Comparison of ENCODE assay signal across 8 mouse cellular contexts in genomic region chrX:7764657-7765280, GRCm38 (mm10). TPM values are rescaled to one million over a fixed set of nuclear protein-coding genes. Genes with fewer than 3 reads are reported as not detected.
DNase-seq lines count a peak whose midpoint lies in the region; ATAC-seq and TF ChIP-seq lines count a peak whose summit lies in the region.

No protein-coding gene starts in this region.

- H3K4me3 ChIP-seq in lung, embryonic 16.5 days (ENCODE audit: low read length): peak overlapping the region; percentile 73
- peak overlapping the region; percentile 63 for H3K4me3 ChIP-seq in embryonic facial prominence, embryonic 15.5 days (replicated peaks)
- no peak overlapping the region for H3K4me3 ChIP-seq in limb, embryonic 11.5 days (ENCODE audit: low read depth, low read length)
- H3K4me3 ChIP-seq in olfactory bulb, adult 2 months (ENCODE audit: insufficient read depth, low read depth, low read length): peak overlapping the region; percentile 43

- no peak overlapping the region for H3K27ac ChIP-seq in lung, embryonic 16.5 days (ENCODE audit: low read length)
- H3K27ac ChIP-seq in embryonic facial prominence, embryonic 15.5 days (replicated peaks): no peak overlapping the region
- no peak overlapping the region for H3K27ac ChIP-seq in limb, embryonic 11.5 days (replicated peaks; ENCODE audit: low read depth, low read length)
- no peak overlapping the region for H3K27ac ChIP-seq in olfactory bulb, adult 2 months (ENCODE audit: insufficient read depth, low read depth, low read length)

- peaks cover 6% of the 10 kb centered on the region for H3K36me3 ChIP-seq in lung, embryonic 16.5 days (ENCODE audit: control insufficient read depth, insufficient read depth, low read length)
- H3K36me3 ChIP-seq in embryonic facial prominence, embryonic 15.5 days: peaks cover 19% of the 10 kb centered on the region; the same call in 1 of the 2 replicates
- H3K36me3 ChIP-seq in limb, embryonic 11.5 days (ENCODE audit: control insufficient read depth, insufficient read depth, low read length): no peaks in the 10 kb centered on the region

- no peak for TF ChIP-seq POLR2A in olfactory bulb, adult 2 months (IDR thresholded peaks at IDR 0.05; ENCODE audit: insufficient read depth, low read depth, low read length)

- DNase-seq in lung, postnatal 25 days (ENCODE audit: low spot score): no peak
- no peak for DNase-seq in limb, embryonic 11.5 days (ENCODE audit: low spot score)
- DNase-seq in yolk sac, embryonic 10.5 days (ENCODE audit: low spot score): no peak
- DNase-seq in left cerebral cortex, adult 9 months (ENCODE audit: low spot score in 2 of 2): no peak
- DNase-seq in thymus, postnatal 4 days: no peak

- WGBS in lung, embryonic 16.5 days: 23% methylated on average over 9 of the region's 9 CpGs
- 19% methylated on average over 9 of the region's 9 CpGs for WGBS in embryonic facial prominence, embryonic 15.5 days
- WGBS in limb, embryonic 11.5 days: 19% methylated on average over 8 of the region's 9 CpGs
- WGBS in olfactory bulb, adult 2 months: 19% methylated on average over 9 of the region's 9 CpGs

- TF ChIP-seq CTCF in olfactory bulb, adult 2 months (IDR thresholded peaks at IDR 0.05; ENCODE audit: insufficient read depth, low read depth, low read length): no peak

- no peaks in the 10 kb centered on the region for H3K27me3 ChIP-seq in lung, embryonic 16.5 days (ENCODE audit: control insufficient read depth, insufficient read depth, low read depth, low read length)
- no peaks in the 10 kb centered on the region for H3K27me3 ChIP-seq in embryonic facial prominence, embryonic 15.5 days
- H3K27me3 ChIP-seq in limb, embryonic 11.5 days (ENCODE audit: control insufficient read depth, insufficient read depth, low read length): no peaks in the 10 kb centered on the region

- H3K4me2 ChIP-seq in lung, embryonic 16.5 days (ENCODE audit: low read depth, low read length): peak overlapping the region; percentile 69
- H3K4me2 ChIP-seq in embryonic facial prominence, embryonic 15.5 days (replicated peaks): peak overlapping the region; percentile 57
- peak overlapping the region; percentile 60; the same call in 1 of the 2 replicates for H3K4me2 ChIP-seq in limb, embryonic 11.5 days (ENCODE audit: low read depth, severe bottlenecking)

- H3K4me1 ChIP-seq in lung, embryonic 16.5 days (replicated peaks; ENCODE audit: control insufficient read depth, insufficient read depth, low read length): peaks cover 10% of the 10 kb centered on the region; the same call in 1 of the 2 replicates
- H3K4me1 ChIP-seq in embryonic facial prominence, embryonic 15.5 days: peaks cover 7% of the 10 kb centered on the region; the same call in 1 of the 2 replicates
- H3K4me1 ChIP-seq in limb, embryonic 11.5 days (ENCODE audit: control insufficient read depth, insufficient read depth, low read length): no peaks in the 10 kb centered on the region
- peaks cover 11% of the 10 kb centered on the region for H3K4me1 ChIP-seq in olfactory bulb, adult 2 months (ENCODE audit: control insufficient read depth, insufficient read depth, low read length)

- no peaks in the 10 kb centered on the region for H3K9me3 ChIP-seq in lung, embryonic 16.5 days (ENCODE audit: control insufficient read depth, low read length)
- no peaks in the 10 kb centered on the region for H3K9me3 ChIP-seq in embryonic facial prominence, embryonic 15.5 days (replicated peaks)
- H3K9me3 ChIP-seq in limb, embryonic 11.5 days (ENCODE audit: control insufficient read depth, low read length): no peaks in the 10 kb centered on the region

- H3K9ac ChIP-seq in lung, embryonic 16.5 days (ENCODE audit: low read length): peak overlapping the region; percentile 67; the same call in 1 of the 2 replicates
- no peak overlapping the region for H3K9ac ChIP-seq in embryonic facial prominence, embryonic 15.5 days
- no peak overlapping the region for H3K9ac ChIP-seq in limb, embryonic 11.5 days (ENCODE audit: low read length)

- no peak for ATAC-seq in lung, embryonic 16.5 days (ENCODE audit: low read depth)
- no peak for ATAC-seq in embryonic facial prominence, embryonic 15.5 days (ENCODE audit: insufficient number of reproducible peaks, low FRiP score, low TSS enrichment, low read depth)
- no peak for ATAC-seq in limb, embryonic 11.5 days (ENCODE audit: insufficient number of reproducible peaks, low FRiP score, low TSS enrichment, low read depth)

RNA-seq across cellular contexts. Expression of gene Tfe3, which starts 2.4 kb away (rescaled TPM):
- polyA plus RNA-seq in lung, embryonic 16.5 days (2015; fragmentation: Nextera tagmentation; extraction: Ambion mirVana): 27.1 and 28.0 TPM in 2 replicates
- 32.8 and 35.9 TPM in 2 replicates for polyA plus RNA-seq in embryonic facial prominence, embryonic 15.5 days (2015; fragmentation: Nextera tagmentation; extraction: Ambion mirVana)
- polyA plus RNA-seq in limb, embryonic 11.5 days (2014; fragmentation: Nextera tagmentation; extraction: Ambion mirVana): 17.7 and 20.6 TPM in 2 replicates
- not detected in 2 replicates for polyA plus RNA-seq in olfactory bulb, adult 2 months (2012; ENCODE audit: insufficient read depth, insufficient read length, low replicate concordance, missing spikeins)

RNA-seq across cellular contexts. Expression of gene Ccdc120, which starts 14.1 kb away (rescaled TPM):
- polyA plus RNA-seq in lung, embryonic 16.5 days (2015; fragmentation: Nextera tagmentation; extraction: Ambion mirVana): 25.1 and 27.0 TPM in 2 replicates
- polyA plus RNA-seq in embryonic facial prominence, embryonic 15.5 days (2015; fragmentation: Nextera tagmentation; extraction: Ambion mirVana): 17.2 and 22.1 TPM in 2 replicates
- polyA plus RNA-seq in limb, embryonic 11.5 days (2014; fragmentation: Nextera tagmentation; extraction: Ambion mirVana): 21.4 and 22.8 TPM in 2 replicates
- not detected in 2 replicates for polyA plus RNA-seq in olfactory bulb, adult 2 months (2012; ENCODE audit: insufficient read depth, insufficient read length, low replicate concordance, missing spikeins)

RNA-seq across cellular contexts. Expression of gene Gripap1, which starts 24.8 kb away (rescaled TPM):
- 41.9 and 44.0 TPM in 2 replicates for polyA plus RNA-seq in lung, embryonic 16.5 days (2015; fragmentation: Nextera tagmentation; extraction: Ambion mirVana)
- 46.2 and 46.7 TPM in 2 replicates for polyA plus RNA-seq in embryonic facial prominence, embryonic 15.5 days (2015; fragmentation: Nextera tagmentation; extraction: Ambion mirVana)
- 34.4 and 41.7 TPM in 2 replicates for polyA plus RNA-seq in limb, embryonic 11.5 days (2014; fragmentation: Nextera tagmentation; extraction: Ambion mirVana)
- 96.6 TPM in 1 of 2 replicates, not detected in the other for polyA plus RNA-seq in olfactory bulb, adult 2 months (2012; ENCODE audit: insufficient read depth, insufficient read length, low replicate concordance, missing spikeins)

RNA-seq across cellular contexts. Expression of gene Praf2, which starts 36.5 kb away (rescaled TPM):
- polyA plus RNA-seq in lung, embryonic 16.5 days (2015; fragmentation: Nextera tagmentation; extraction: Ambion mirVana): 54.7 and 60.6 TPM in 2 replicates
- polyA plus RNA-seq in embryonic facial prominence, embryonic 15.5 days (2015; fragmentation: Nextera tagmentation; extraction: Ambion mirVana): 73.5 and 74.7 TPM in 2 replicates
- 85.7 and 99.5 TPM in 2 replicates for polyA plus RNA-seq in limb, embryonic 11.5 days (2014; fragmentation: Nextera tagmentation; extraction: Ambion mirVana)
- not detected in 2 replicates for polyA plus RNA-seq in olfactory bulb, adult 2 months (2012; ENCODE audit: insufficient read depth, insufficient read length, low replicate concordance, missing spikeins)

RNA-seq across cellular contexts. Expression of gene Gm45208, which starts 42.7 kb away (rescaled TPM):
- polyA plus RNA-seq in lung, embryonic 16.5 days (2015; fragmentation: Nextera tagmentation; extraction: Ambion mirVana): 0.72 and 1.7 TPM in 2 replicates
- 0.44 and 0.66 TPM in 2 replicates for polyA plus RNA-seq in embryonic facial prominence, embryonic 15.5 days (2015; fragmentation: Nextera tagmentation; extraction: Ambion mirVana)
- not detected in 2 replicates for polyA plus RNA-seq in limb, embryonic 11.5 days (2014; fragmentation: Nextera tagmentation; extraction: Ambion mirVana)
- not detected in 2 replicates for polyA plus RNA-seq in olfactory bulb, adult 2 months (2012; ENCODE audit: insufficient read depth, insufficient read length, low replicate concordance, missing spikeins)

Comparison
In these comparisons a context has a peak if more than half of its experiments do, and no peak if none do; other contexts are left out.
1. RNA of gene Ccdc120, which starts 14.1 kb away (polyA plus RNA-seq): 25.1 to 27.0 TPM in lung, embryonic 16.5 days, 21.4 to 22.8 TPM in limb, embryonic 11.5 days and 17.2 to 22.1 TPM in embryonic facial prominence, embryonic 15.5 days; not detected in olfactory bulb, adult 2 months; every median in the first group is over 10 times any median in the second.
2. Peak in every context shown above with its lines, with median percentiles within 50 percentile points of each other: H3K4me2 ChIP-seq.